Mouse (Mus musculus): ENCODE data around the gene Smpd1.

Gene Smpd1

GRCm38 (mm10) chr7:105554212-105554942 is at the start of gene Smpd1:
TSS of gene Smpd1 (plus strand) at chr7:105554360.
- DNase-seq, result peak; percentile 83

GRCm38 (mm10) chr7:105507257-105507656 is 46.9 kb upstream of the Smpd1 start:
- DNase-seq, result no peak

GRCm38 (mm10) chr7:105510143-105510542 is 44.0 kb upstream of the Smpd1 start:
- DNase-seq, result no peak

- DNase-seq, result no peak
Observed at GRCm38 (mm10) chr7:105513845-105514291, 40.3 kb upstream of the Smpd1 start.

- DNase-seq, result no peak
Observed at GRCm38 (mm10) chr7:105514561-105514960, 39.6 kb upstream of the Smpd1 start.

GRCm38 (mm10) chr7:105515178-105515577 is 39.0 kb upstream of the Smpd1 start:
- DNase-seq, result peak; percentile 70

- DNase-seq, result no peak
Observed at GRCm38 (mm10) chr7:105516669-105517360, 37.3 kb upstream of the Smpd1 start.

- DNase-seq, result peak; percentile 57
Observed at GRCm38 (mm10) chr7:105519336-105519735, 34.8 kb upstream of the Smpd1 start.

- DNase-seq, result no peak
Observed at GRCm38 (mm10) chr7:105519771-105520170, 34.4 kb upstream of the Smpd1 start.

GRCm38 (mm10) chr7:105520201-105520600 is 34.0 kb upstream of the Smpd1 start:
- DNase-seq, result peak; percentile 35

- no peak for DNase-seq
Observed at GRCm38 (mm10) chr7:105524222-105524621, 29.9 kb upstream of the Smpd1 start.

GRCm38 (mm10) chr7:105527306-105527937 is 26.7 kb upstream of the Smpd1 start:
- DNase-seq, result no peak

- no peak for DNase-seq
Observed at GRCm38 (mm10) chr7:105528094-105528493, 26.1 kb upstream of the Smpd1 start.

- DNase-seq, result no peak
Observed at GRCm38 (mm10) chr7:105534162-105534561, 20.0 kb upstream of the Smpd1 start.

GRCm38 (mm10) chr7:105545986-105546385 is 8.2 kb upstream of the Smpd1 start:
- DNase-seq, result no peak

- DNase-seq, result no peak
Observed at GRCm38 (mm10) chr7:105547970-105548369, 6.2 kb upstream of the Smpd1 start.

GRCm38 (mm10) chr7:105549035-105549434 is 5.1 kb upstream of the Smpd1 start:
- DNase-seq, result no peak

- DNase-seq, result no peak
Observed at GRCm38 (mm10) chr7:105553456-105554211, 526 bp upstream of the Smpd1 start.

- no peak for DNase-seq
Observed at GRCm38 (mm10) chr7:105555571-105555970, 1.4 kb downstream of the Smpd1 start.

- no peak for DNase-seq
Observed at GRCm38 (mm10) chr7:105556406-105556805, 2.2 kb downstream of the Smpd1 start.

GRCm38 (mm10) chr7:105557671-105558070 is 3.5 kb downstream of the Smpd1 start:
- DNase-seq, result no peak

GRCm38 (mm10) chr7:105559016-105559415 is 4.9 kb downstream of the Smpd1 start:
- DNase-seq, result peak; percentile 69

- no peak for DNase-seq
Observed at GRCm38 (mm10) chr7:105562317-105562716, 8.2 kb downstream of the Smpd1 start.

Measured in right cerebral cortex, postnatal 14 days (tissue).